Mouse (Mus musculus) heart, postnatal 0 days (tissue): ENCODE results near the gene Srsf1. TPM values are rescaled to one million over a fixed set of nuclear protein-coding genes. Genes with fewer than 3 reads are reported as not detected.
A peak's percentile ranks its signal among the peaks of the same experiment; 100 is the strongest.

ENCODE experiments used
- ATAC-seq: fragments of 200-750 bp; cut with Nextera tagmentation; 2 replicates; pipeline ENCODE4 v1.8.0; 2017; ENCODE audit warnings: low read depth, moderate number of reproducible peaks, moderate library complexity; ENCODE audit not compliant: insufficient read depth
- DNase-seq: peaks from one replicate; pipeline ENCODE4 v3.0.0-alpha.2; 2016; ENCODE audit warnings: low spot score
- H3K27ac ChIP-seq: fragments of 300-500 bp; sonication (generic); 2 replicates; pipeline ENCODE4 v1.5.1; 2014; ENCODE audit warnings: low read depth, mild to moderate bottlenecking
- H3K27me3 ChIP-seq: fragments of 300-500 bp; sonication (generic); 2 replicates; pipeline ENCODE4 v1.6.1; 2014; ENCODE audit warnings: low read length, mixed read lengths; ENCODE audit not compliant: control insufficient read depth, insufficient read depth
- H3K36me3 ChIP-seq: fragments of 300-500 bp; sonication (generic); replicated peaks from 2 replicates; pipeline ENCODE4 v1.6.1; 2014; ENCODE audit warnings: low read length, mixed read lengths; ENCODE audit not compliant: control insufficient read depth, insufficient read depth
- H3K4me1 ChIP-seq: fragments of 300-500 bp; sonication (generic); 2 replicates; pipeline ENCODE4 v1.6.1; 2014; ENCODE audit warnings: antibody characterized with exemption; ENCODE audit not compliant: control insufficient read depth, insufficient read depth
- H3K4me2 ChIP-seq: fragments of 300-500 bp; sonication (generic); 2 replicates; pipeline ENCODE4 v1.6.1; 2014; ENCODE audit warnings: low read depth, mild to moderate bottlenecking, low read length, moderate library complexity
- H3K4me3 ChIP-seq: fragments of 300-500 bp; sonication (generic); 2 replicates; pipeline ENCODE4 v1.5.1; 2014; ENCODE audit warnings: low read depth, low read length
- H3K9ac ChIP-seq: fragments of 300-500 bp; sonication (generic); replicated peaks from 2 replicates; pipeline ENCODE4 v1.6.1; 2014; ENCODE audit warnings: low read depth, low read length, mixed read lengths
- H3K9me3 ChIP-seq: fragments of 300-500 bp; sonication (generic); replicated peaks from 2 replicates; pipeline ENCODE4 v1.6.1; 2016; ENCODE audit warnings: low read length; ENCODE audit not compliant: control insufficient read depth
- CTCF ChIP-seq: IDR thresholded peaks from 2 replicates; pipeline ENCODE4 v1.5.1; 2016; ENCODE audit warnings: antibody characterized with exemption, control low read depth, low read depth
- EP300 ChIP-seq: IDR thresholded peaks from 2 replicates; pipeline ENCODE4 v1.6.1; 2016; ENCODE audit warnings: antibody characterized with exemption, low read depth
- WGBS: fragments of 180-500 bp; shearing (Covaris S2); extraction: QIAGEN DNeasy Blood & Tissue Kit; methylation state at CpG from one replicate; pipeline ENCODE4 v1.1.7; 2014; 5-methylcytosine and 5-hydroxymethylcytosine counted together
- polyA plus RNA-seq: library from polyadenylated mRNA; unstranded; fragments of >200 nt; fragmentation: Nextera tagmentation; extraction: Ambion mirVana; gene quantifications from 2 replicates; pipeline ENCODE4 v1.2.1, GENCODE M21; 2015
- total RNA-seq: library from RNA; depleted of rRNA; stranded (reverse); fragments of >200 nt; gene quantifications from 2 replicates; pipeline ENCODE4 v1.2.3, GENCODE M21; 2014; ENCODE audit warnings: low replicate concordance

Srsf1 gene
- total and polyA plus RNA-seq, 2 experiments from 2014 or later: 83.5 to 195 TPM

GRCm38 (mm10) chr11:88073343-88073875, 26.2 kb downstream of the Srsf1 start:
- Histone ChIP-seq H3K27me3 (no peaks in the 10 kb centered on the region), H3K4me3 (no peak overlapping the region), H3K4me1 (peaks cover 30% of the 10 kb centered on the region), H3K36me3 (peaks cover 46% of the 10 kb centered on the region), H3K4me2 (no peak overlapping the region), H3K9ac (no peak overlapping the region), H3K9me3 (no peaks in the 10 kb centered on the region), H3K27ac (no peak overlapping the region)
- TF ChIP-seq EP300 (no peak), CTCF (no peak)
- ATAC-seq (no peak), DNase-seq (no peak)
- 59% methylated on average over 14 of the region's 14 CpGs for WGBS

- Histone ChIP-seq H3K36me3 (peaks cover 69% of the 10 kb centered on the region), H3K27me3 (no peaks in the 10 kb centered on the region), H3K27ac (no peak overlapping the region), H3K4me1 (peaks cover 21% of the 10 kb centered on the region), H3K4me3 (no peak overlapping the region), H3K9ac (no peak overlapping the region), H3K4me2 (no peak overlapping the region), H3K9me3 (no peaks in the 10 kb centered on the region)
- ATAC-seq (no peak), DNase-seq (no peak)
- 61% methylated on average over 1 of the region's 1 CpGs for WGBS
- TF ChIP-seq EP300 (no peak), CTCF (no peak)
These were observed 28.5 kb downstream of the Srsf1 start for GRCm38 (mm10) chr11:88075701-88076100.

GRCm38 (mm10) chr11:88076394-88076793, 29.2 kb downstream of the Srsf1 start:
- no peak for DNase-seq
- Histone ChIP-seq H3K4me3 (no peak overlapping the region), H3K4me1 (peaks cover 14% of the 10 kb centered on the region), H3K36me3 (peaks cover 76% of the 10 kb centered on the region), H3K9me3 (no peaks in the 10 kb centered on the region), H3K9ac (no peak overlapping the region), H3K27ac (no peak overlapping the region), H3K4me2 (no peak overlapping the region), H3K27me3 (no peaks in the 10 kb centered on the region)
- no peak for ATAC-seq
- no peak for TF ChIP-seq EP300
- TF ChIP-seq CTCF: no peak
- WGBS: 31% methylated on average over 1 of the region's 1 CpGs

GRCm38 (mm10) chr11:88083699-88084098, 36.5 kb downstream of the Srsf1 start:
- H3K4me1 ChIP-seq: peaks cover 6% of the 10 kb centered on the region
- H3K27ac ChIP-seq: no peak overlapping the region
- DNase-seq (no peak), ATAC-seq (no peak)
- no peaks in the 10 kb centered on the region for H3K27me3 ChIP-seq
- WGBS: 52% methylated on average over 6 of the region's 6 CpGs
- TF ChIP-seq EP300: no peak
- no peak for TF ChIP-seq CTCF
- H3K9ac ChIP-seq: no peak overlapping the region
- H3K4me3 ChIP-seq: no peak overlapping the region
- H3K4me2 ChIP-seq: no peak overlapping the region
- no peaks in the 10 kb centered on the region for H3K9me3 ChIP-seq
- H3K36me3 ChIP-seq: peaks cover 51% of the 10 kb centered on the region

- H3K27ac ChIP-seq: peak overlapping the region; percentile 56
- peak overlapping the region; percentile 21; the same call in 1 of the 2 replicates for H3K9ac ChIP-seq
- no peaks in the 10 kb centered on the region for H3K9me3 ChIP-seq
- H3K4me3 ChIP-seq: peak overlapping the region; percentile 28
- H3K36me3 ChIP-seq: peaks cover 18% of the 10 kb centered on the region
- WGBS: 3% methylated on average over 25 of the region's 25 CpGs
- TF ChIP-seq EP300: peak; percentile 50; the same call in 1 of the 2 replicates
- TF ChIP-seq CTCF: no peak
- ATAC-seq (peak; percentile 96), DNase-seq (peak; percentile 95)
- H3K27me3 ChIP-seq: no peaks in the 10 kb centered on the region
- peak overlapping the region; percentile 65 for H3K4me2 ChIP-seq
- peaks cover 6% of the 10 kb centered on the region for H3K4me1 ChIP-seq
These were observed 39.8 kb downstream of the Srsf1 start for GRCm38 (mm10) chr11:88086737-88087627.
